Mouse (Mus musculus) ZHBTc4 (cell line): ENCODE measurements around the gene Rbm10.

Experiments
- DNase-seq: peaks from one replicate; pipeline ENCODE4 v3.0.0-alpha.2; 2011; ENCODE audit warnings: low read depth, low spot score

Rbm10 gene

DNA sequence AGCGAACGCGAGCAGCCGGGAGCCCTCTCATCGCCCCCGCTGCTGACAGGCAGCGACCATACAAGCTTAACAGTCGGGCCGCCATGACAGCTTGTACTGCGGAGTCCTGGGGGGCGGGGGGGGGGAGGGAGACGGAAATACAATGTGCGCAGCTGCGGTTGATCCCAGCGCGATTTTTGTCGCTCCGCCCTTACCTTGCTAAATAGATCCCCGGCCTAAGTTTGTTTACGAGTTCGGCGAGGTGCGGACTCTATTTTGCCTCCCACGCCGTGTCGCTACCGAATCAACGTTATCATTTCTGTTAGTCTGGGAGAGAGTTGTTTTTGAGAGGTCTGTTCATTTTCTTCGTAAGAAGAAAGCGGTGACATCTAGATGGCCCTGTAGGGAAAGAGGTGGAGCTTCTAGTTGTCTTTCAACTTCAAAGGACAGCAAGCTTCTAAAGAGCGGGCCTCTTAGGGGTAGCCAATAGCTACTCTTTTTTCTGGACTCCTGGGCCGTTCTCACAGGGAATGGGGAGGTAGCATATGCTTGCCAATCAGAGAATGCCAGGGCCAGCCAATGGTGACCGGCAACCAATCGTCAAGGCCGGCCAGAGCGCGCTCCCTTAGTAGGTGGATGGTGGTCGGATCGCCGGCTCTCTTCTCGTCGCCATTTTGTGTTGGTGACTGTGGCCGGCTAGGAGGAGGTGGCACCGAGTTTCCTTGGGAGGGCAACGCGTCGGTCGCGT lies at the start of gene Rbm10, which contains the start of gene Ndufb11:
Gene Rbm10, plus strand, starts transcription at position 328 of the 727 bp plus-strand sequence.
Gene Ndufb11, minus strand, starts transcription at position 444 of the 727 bp plus-strand sequence.
- DNase-seq: peak; percentile 89

DNA sequence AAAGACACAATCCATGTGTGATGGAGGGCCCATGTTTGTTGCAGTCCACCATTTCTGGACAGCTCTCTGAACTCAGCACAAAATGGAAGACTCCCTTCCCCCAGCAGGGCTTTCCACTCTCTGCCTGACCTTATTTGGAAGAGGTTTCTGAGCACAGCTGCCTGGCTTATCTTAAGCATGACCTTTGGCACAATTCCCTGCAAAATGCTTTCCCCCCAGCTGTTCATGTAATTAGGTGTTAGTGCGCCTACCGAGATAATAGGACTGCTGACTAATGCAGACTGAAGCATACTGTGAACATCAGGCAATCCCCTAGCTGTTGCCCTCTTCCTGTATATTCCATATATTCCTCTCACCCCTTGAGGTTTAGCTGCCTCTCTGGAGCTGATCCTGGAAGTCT lies 46.3 kb upstream of the Rbm10 start:
- peak; percentile 8 for DNase-seq

DNA sequence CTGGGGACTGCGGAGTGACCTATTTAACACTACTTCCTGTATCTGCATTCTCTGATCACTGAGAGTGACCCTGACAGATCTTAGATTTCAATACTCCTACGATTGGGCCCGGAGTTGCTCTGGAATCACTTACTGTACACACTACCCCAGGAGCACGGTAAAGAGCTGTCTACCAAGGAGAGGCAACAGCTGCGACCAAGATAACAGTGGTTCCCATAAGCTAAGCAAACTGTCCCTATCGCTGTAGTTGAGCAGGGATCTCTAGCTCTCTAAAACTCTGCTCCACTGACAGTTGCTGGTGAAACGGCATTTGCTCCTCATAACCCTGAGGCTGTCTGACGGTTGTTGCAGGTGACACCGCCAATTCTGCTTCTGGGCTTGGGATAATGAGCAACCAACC lies 44.6 kb upstream of the Rbm10 start:
- no peak for DNase-seq

DNA sequence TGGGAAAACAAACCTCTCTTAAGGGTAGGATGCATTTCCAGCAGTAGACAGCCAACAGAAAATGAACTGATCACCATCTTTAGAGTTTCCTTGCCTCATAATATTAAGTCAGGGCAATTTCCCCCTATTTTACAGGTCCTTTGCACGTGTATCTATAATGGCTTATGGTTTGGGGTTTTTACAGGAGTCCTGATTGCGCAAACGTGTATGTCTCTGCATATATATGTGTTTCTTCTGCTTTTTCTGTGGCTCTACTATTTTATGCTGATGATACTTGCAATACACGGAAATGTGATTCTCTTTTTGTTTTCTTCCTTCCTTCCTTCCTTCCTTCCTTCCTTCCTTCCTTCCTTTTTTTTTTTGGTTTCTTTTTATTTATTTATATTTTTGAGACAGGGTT lies 43.4 kb upstream of the Rbm10 start:
- DNase-seq: no peak

DNA sequence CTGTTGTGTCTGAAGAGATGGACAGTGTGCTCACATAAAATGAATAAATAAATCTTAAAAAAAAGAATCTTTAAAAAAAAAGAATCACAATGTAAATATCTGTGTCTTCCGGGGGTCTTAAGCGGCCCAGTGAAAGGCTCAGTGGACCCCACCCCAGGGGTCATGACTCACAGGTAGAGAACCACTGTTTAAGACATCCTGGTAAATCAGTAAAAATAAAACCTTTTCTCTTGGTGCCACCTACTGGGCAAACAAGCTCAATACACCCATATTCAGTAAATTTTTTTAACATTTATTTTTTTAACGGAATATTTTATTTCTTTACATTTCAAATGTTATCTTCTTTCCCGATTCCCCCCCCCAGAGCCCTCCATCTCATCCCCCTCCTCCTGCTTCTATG lies 29.3 kb upstream of the Rbm10 start:
- DNase-seq: peak; percentile 4

DNA sequence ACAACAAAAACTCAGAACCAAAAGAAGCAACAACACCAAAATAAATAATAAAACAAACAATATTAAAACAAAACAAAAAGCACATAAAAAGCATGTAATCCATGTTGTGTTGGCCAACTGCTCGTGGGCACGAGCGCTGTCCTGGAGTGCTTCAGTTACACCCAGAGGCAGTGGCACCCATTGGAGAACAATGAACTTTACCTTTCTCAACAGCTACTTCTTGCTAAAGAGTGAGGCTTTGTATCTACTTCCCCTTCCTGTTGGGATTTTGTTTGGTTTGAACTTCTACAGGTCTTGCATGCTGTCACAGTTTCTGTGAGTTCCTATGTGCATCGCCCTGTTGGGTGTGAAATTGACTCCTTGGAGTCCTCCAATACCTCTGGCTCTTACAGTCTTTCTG lies 8.8 kb upstream of the Rbm10 start:
- DNase-seq: no peak

DNA sequence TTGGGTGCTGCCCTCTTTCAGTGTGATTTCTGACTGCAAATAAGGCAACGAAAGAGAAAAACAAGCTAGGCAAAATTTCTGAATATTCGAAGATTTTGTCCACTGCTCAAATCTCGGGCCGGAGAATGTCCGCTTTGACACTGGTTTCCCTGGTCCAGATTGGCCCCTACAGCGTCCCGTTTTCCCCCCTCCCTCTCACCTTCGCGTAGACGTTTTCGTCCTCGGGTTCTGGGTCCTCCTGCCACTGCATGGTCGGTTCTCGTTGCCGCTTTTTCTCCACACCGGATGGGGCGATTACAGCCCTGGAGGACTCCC lies 485 bp upstream of the Rbm10 start:
- no peak for DNase-seq

DNA sequence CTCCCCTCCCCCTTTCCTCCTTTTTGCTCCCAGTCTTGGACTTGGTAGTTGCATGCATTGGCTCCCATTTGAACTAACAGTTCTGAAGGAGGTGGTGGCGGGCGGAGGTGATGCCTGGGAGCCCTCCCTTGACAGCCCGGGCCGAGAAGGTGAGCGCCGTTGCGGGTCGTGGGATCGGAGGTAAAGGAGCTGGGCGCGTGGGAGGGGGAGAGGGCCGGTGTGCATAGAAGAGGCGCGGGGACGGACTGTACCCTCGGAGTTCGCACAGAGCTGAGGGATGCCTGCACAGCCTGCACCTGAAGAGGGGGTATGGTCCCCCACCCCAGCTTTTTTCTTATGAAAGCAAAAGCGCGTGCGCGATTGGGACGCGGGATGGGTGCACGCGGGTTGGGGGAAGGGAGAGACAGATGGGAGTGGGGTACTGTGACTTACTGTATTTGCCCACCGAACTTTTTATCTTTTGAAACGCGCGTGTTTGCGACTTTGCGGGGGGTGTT lies 648 bp downstream of the Rbm10 start:
- no peak for DNase-seq

DNA sequence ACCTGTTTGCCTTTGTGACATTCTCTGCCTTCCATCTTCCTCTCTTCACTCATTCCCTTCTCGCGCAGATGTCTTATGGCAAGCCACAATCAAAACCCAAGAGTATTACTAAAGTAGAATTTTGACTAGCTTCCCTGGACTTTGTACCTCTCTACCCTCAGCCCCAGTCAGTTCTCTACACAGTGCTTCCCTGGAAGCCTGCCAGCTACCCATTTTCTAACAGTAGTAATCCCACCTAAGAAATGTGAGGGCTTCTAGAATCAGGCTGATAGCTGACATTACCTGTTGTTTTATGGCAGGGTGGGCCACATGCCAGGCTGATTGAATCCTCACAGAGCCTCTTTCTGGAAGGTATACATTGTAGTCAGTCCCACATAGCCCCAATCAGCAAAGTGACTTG lies 20.8 kb downstream of the Rbm10 start:
- DNase-seq: no peak

DNA sequence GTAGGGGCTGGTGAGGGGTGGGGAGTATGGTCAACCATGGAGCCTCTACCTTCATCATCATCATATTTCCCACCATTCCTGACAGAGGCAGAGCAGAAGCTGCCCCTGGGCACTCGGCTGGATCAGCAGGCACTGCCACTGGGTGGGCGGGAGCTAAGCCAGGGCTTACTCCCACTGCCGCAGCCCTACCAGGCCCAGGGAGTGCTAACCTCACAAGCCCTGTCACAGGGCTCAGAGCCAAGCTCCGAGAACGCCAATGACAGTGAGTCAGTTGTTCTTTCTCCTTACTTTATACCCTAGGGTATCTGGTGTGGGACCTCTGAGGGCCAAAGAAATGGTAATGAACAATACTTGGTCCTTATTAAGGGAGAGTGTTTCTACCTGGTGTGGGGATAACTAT lies 27.5 kb downstream of the Rbm10 start:
- no peak for DNase-seq

DNA sequence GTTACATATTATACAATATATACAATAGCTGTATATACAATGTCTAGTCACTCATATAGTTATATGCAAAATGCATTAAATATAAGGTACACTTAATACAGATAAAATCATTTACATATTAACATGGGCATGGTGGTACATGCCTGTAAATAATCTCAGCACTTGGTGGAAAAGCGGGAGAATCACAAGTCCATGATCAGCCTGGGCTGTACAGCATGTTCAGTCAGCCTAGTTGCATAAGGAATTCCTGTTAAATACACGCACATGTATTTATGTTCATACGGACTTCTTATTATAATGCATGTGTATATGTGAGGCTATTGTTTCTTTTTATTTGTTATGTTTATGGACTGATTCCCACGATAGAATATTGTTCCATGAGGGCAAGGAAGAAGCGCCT lies 40.3 kb downstream of the Rbm10 start:
- DNase-seq: no peak

DNA sequence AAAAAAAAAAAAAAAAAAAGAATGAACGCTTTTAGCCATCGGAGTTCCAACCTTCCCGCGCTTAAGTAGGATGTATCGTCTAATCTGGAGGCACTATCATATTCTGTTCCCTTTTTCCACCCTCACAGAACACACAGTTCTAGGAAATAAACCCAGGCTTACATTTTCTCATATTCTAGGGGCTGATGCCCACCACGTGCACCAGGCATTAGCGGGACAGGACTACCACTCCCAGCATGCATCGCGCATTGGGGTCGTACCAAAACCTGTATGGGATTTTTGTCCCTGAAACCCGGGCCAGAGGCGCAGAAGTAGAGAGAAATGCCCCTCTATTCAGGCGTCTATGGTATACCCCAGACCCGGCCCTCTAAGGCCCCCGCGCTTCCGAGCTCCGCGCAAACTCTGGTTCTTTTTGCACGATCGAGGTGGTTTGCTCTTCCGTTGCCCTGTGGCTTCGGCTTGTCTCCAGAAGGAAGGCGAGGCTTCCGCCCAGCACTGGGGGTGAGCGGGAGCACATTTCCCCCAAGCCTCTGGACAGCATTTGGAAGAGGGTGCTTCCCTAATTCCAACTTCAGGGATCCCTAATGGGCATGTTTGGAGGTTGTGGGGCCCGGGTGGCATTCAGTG lies 40.8 kb downstream of the Rbm10 start, which contains the start of gene Uba1:
Gene Uba1, plus strand, starts transcription at position 301 of the 627 bp plus-strand sequence.
- DNase-seq: peak; percentile 93

DNA sequence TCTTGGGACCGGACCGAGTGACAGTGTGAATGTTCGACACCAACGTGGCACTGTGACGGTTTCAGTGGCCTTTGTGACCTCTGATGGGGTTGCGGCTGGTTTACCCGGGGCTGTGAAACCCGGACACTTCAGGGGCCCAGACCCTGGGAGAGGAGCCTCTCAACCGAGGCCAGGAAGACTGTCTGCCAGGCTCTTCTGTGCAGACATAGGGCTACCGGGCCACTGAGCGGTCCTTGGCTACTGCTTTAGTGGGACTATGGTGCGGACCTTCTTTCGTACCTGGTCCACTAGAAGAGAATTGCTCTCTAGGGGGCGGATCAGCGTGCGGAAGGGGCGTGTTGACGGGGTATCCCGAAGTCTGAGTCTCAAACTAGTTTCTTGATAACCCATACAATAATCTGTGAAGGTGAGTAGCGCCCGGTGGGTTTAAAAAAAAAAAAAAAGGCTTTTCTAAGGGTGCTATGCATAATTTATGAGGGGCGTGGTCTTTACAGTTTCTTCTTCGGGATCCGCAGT lies 41.6 kb downstream of the Rbm10 start:
- DNase-seq: peak; percentile 34

DNA sequence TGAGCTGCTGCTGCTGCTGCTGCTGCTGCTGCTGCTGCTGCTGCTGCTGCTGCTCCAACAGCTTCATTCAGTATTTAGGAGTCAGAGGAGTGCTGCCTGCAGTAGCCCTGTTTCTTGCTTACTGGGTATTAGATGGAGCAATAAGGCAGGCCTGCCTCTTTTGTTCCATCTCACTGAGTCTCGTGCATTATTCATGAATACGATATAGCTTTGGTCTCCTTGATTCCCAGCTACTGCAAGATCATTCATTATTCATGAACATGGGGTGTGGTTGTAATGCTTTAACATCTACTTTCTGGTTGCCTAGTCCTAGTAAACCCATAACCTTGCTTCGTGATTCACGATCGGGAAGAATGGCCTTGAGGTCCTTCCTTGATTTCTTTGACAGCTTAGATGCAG lies 45.0 kb downstream of the Rbm10 start:
- DNase-seq: no peak

DNA sequence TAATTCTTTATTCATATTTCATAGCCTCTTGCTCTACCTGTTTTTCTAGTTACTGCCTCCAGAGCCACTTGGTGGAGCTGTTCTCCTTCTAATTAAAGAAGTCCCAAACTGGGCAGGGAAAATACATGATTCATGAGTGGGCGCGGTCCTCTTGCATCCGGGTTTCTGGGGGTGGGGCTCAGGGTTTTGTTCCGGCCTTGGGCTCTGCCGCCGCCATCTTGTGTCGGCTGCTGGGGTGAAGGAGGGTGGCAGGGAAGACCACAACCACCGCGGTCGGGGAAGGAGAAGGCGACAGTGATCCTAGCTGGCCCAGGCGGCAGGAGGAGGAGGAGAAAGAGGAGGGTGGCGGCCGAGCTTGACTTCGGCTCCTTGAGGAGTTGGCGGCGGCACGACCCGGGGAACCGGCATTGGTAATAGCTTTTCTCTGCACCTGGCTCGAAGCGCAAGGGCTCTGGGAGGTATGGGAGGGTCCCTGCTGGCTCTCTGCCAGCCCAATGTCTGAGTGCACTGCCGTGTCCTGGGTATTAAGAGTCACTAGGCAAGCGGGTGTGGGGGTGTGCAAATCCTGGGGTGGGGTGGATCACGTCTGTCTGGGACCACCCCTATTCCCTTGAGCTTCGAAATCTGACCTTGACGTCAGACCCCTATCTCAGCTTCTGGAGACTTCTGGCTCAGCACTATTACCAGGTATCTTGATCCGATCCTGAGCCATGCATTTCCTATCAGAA lies 45.6 kb downstream of the Rbm10 start:
- DNase-seq: peak; percentile 93

DNA sequence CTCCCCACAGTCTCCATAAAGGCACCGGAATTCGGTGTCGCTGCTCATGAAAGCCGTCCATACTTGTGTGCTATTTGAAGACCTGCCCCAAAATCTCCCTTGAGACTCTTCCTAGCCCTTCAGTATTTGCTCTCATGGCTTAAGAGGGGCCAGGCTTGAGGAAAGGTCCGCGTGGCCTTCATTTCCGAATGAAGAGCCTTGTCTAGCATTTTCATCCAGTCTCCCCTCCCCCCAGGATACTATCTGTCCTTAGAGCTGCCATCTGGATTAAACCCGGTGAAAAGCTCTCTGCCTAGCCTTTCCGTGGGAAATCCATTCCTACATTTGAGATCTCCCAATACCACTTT lies 46.1 kb downstream of the Rbm10 start:
- no peak for DNase-seq

DNA sequence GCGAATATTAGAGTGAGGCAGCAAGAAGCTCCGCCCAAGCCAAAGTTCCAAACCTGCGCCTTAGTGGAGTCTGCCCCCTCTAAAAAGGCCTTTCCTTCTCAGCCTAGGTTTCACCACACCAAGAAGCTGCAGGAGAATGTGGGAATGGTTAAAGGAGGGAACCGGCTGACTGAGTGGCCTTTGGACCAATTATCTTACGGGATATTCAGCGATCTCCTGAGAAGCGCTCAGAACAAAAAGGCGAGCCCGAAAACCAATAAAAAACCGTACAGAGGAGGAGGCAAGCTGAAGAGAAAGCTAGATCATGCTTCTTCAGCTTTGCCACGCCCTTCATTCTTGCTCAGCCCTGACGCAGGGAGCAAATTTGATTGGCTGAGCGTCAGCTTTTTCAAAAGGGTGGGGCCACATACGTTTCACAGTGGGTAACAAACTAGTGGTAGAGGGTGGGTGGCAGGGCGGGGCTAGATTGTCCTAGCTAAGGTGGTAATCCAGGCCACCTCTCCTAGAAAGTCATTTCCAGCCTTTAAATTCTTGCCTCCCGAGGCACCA lies 70.3 kb downstream of the Rbm10 start, which contains the start of gene Cdk16:
Gene Cdk16, plus strand, starts transcription at position 436 of the 549 bp plus-strand sequence.
- DNase-seq: peak; percentile 94

DNA sequence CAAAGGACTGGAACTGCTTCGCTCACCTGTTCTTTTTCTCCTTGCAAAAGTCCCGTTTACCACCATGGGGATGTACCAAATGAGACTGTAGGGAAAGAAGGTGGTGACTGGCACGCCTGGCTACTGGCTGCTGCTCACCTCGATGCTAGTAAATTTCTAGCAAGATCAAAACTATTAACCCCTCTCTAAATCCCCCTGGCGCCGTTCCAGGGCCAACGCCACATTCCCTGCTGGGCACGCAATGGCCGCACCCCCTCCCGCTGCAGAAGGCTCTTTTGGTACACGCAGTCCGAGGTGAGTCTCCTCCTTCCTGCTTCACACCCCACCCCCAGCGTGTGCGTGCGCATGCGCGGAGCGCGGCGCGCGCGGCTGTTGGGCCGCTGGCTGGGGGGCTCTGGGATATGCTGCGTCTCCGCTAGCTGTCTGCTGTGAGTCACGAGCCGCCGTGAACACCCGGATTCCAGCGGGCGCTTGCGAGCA lies 70.8 kb downstream of the Rbm10 start:
- DNase-seq: peak; percentile 92

DNA sequence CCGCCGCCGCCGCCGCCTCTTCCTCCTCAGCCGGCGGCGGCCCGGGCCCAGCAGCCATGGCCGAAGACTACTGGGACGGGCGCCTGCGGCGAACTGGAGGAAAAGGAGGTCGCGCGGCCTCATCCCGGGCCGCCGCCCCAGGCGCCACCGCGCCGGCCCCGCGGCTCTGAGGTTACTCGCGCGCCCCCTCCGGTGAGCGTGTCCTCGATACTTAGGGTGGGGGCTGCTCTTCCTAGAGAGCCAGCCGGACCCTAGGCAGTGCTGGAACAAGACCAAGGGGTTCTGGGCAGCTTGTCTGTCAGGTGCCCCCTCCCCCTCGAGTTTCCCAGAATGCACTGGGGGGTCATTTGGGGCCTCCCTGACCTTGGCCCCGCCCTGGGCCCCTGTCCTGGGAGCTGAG lies 71.3 kb downstream of the Rbm10 start:
- peak; percentile 76 for DNase-seq

DNA sequence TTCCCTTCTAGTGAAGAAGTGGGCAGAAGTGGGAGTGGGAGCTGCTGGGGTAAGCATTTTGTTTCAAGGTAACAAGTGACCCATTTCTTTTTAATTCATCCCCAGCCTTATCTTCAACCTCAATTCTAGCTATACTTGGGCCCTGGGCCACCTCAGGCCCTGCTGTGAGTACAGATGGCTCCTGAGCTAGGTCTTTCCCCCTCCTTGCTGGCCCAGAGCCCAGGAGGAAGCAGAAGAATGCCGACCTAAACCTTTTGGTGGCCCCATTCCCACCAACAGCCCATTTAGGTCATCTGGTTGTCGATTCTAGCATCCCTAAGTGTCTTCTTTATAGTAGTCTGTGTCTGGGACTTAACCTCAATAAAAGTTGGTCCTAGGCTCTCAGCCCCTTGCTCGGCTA lies 74.3 kb downstream of the Rbm10 start:
- DNase-seq: no peak

DNA sequence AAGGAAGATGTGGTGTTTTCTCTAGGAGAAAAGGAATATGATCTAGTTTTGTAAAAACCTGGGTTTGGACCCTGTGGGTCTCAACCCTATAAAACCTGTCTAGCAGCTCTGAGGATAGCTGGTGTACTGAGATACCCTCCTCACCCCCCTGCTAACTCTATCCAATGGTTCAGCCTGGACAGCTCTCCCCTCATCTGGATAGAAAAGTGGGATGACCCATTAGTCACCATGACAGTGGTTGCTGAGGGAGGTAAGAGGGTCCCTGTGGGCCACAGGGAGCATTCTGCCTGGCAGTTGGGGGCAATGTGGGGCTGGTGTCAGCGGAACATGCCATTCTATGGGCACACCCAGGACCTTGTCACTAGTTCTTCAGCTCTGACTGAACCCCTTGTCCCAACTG lies 75.3 kb downstream of the Rbm10 start:
- DNase-seq: peak; percentile 19

DNA sequence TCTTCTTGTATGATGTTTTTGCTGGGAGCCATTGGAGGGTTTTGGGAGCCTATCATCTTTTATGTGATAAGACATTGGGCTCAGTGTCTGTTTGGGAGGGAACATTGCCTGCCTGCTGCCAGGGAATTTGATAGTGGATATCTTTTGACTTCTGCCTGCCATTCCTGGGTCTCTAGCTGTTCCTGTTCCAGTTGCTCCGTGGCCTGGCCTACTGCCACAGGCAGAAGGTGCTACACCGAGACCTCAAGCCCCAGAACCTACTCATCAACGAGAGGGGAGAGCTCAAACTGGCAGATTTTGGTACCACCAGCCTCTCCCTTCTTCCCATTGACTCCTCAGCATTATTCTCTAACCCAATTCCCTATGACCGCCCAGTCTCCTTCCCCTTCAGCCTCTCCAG lies 78.5 kb downstream of the Rbm10 start:
- no peak for DNase-seq
